Mouse (Mus musculus) forebrain, postnatal 0 days (tissue): ENCODE data around the gene Dpf1. TPM values are rescaled to one million over a fixed set of nuclear protein-coding genes. Genes with fewer than 3 reads are reported as not detected.

Experiments
- ATAC-seq: fragments of 200-750 bp; cut with Nextera tagmentation; 2 replicates; pipeline ENCODE4 v1.8.0; 2017; ENCODE audit warnings: mild to moderate bottlenecking, moderate library complexity
- DNase-seq: peaks from one replicate; pipeline ENCODE4 v3.0.0-alpha.2; 2015
- H3K27ac ChIP-seq: fragments of 300-500 bp; sonication (generic); 2 replicates; pipeline ENCODE4 v1.5.1; 2014; ENCODE audit warnings: low read depth, mild to moderate bottlenecking, antibody characterized with exemption, low read length, moderate library complexity, mixed read lengths
- H3K27me3 ChIP-seq: fragments of 300-500 bp; sonication (generic); 2 replicates; pipeline ENCODE4 v1.6.1; 2014; ENCODE audit warnings: mild to moderate bottlenecking, low read length, mixed read lengths; ENCODE audit not compliant: insufficient read depth
- H3K36me3 ChIP-seq: fragments of 300-500 bp; sonication (generic); 2 replicates; pipeline ENCODE4 v1.6.1; 2014; ENCODE audit warnings: mild to moderate bottlenecking, moderate library complexity; ENCODE audit not compliant: insufficient read depth
- H3K4me1 ChIP-seq: fragments of 300-500 bp; sonication (generic); 2 replicates; pipeline ENCODE4 v1.6.1; 2014; ENCODE audit warnings: antibody characterized with exemption; ENCODE audit not compliant: insufficient read depth
- H3K4me2 ChIP-seq: fragments of 300-500 bp; sonication (generic); 2 replicates; pipeline ENCODE4 v1.6.1; 2014; ENCODE audit warnings: low read depth, mild to moderate bottlenecking, moderate library complexity
- H3K4me3 ChIP-seq: fragments of 300-500 bp; sonication (generic); 2 replicates; pipeline ENCODE4 v1.5.1; 2014; ENCODE audit warnings: low read depth, low read length, mixed read lengths
- H3K9ac ChIP-seq: fragments of 300-500 bp; sonication (generic); 2 replicates; pipeline ENCODE4 v1.6.1; 2014; ENCODE audit warnings: mild to moderate bottlenecking
- H3K9me3 ChIP-seq: fragments of 300-500 bp; sonication (generic); 2 replicates; pipeline ENCODE4 v1.6.1; 2016; ENCODE audit warnings: low read length
- CTCF ChIP-seq: sonication (generic); IDR thresholded peaks from 2 replicates; pipeline ENCODE4 v1.5.1; 2016; ENCODE audit warnings: antibody characterized with exemption, control low read depth, low read depth
- WGBS: fragments of 180-500 bp; shearing (Covaris S2); extraction: QIAGEN DNeasy Blood & Tissue Kit; methylation state at CpG from one replicate; pipeline ENCODE4 v1.1.7; 2014; 5-methylcytosine and 5-hydroxymethylcytosine counted together
- polyA plus RNA-seq: library from polyadenylated mRNA; unstranded; fragments of >200 nt; fragmentation: Nextera tagmentation; extraction: Ambion mirVana; gene quantifications from 2 replicates; pipeline ENCODE4 v1.2.1, GENCODE M21; 2015
- total RNA-seq: library from RNA; depleted of rRNA; stranded (reverse); fragments of >200 nt; gene quantifications from 2 replicates; pipeline ENCODE4 v1.2.3, GENCODE M21; 2014

The Dpf1 gene
- total and polyA plus RNA-seq, 2 experiments from 2014 or later, result 243 to 246 TPM

DNA sequence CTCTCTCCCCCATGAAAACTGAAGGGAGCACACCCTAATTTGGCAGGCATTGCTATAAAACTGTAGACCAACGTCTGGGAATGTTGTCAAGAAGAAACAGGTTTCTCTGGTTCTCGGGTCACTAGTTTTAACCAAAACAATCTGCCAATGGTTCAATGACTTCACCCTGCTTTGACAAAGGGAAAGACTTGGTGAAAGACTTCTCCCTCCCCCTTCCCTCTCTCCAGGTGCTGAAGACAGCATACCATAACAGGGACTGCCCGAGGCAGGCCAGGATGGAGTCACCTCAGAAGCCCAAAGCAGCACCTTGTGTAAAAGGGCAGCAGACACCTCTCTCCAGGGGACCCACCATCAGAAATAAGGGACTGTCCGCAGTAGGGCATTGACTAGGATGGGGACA is 36.8 kb upstream of the Dpf1 start:
- Histone ChIP-seq H3K27ac (no peak overlapping the region), H3K9ac (no peak overlapping the region), H3K4me2 (no peak overlapping the region), H3K36me3 (no peaks in the 10 kb centered on the region), H3K4me3 (no peak overlapping the region), H3K27me3 (no peaks in the 10 kb centered on the region), H3K9me3 (no peaks in the 10 kb centered on the region), H3K4me1 (no peaks in the 10 kb centered on the region)
- ATAC-seq (no peak), DNase-seq (no peak)
- no peak for TF ChIP-seq CTCF
- 57% methylated on average over 4 of the region's 4 CpGs for WGBS

DNA sequence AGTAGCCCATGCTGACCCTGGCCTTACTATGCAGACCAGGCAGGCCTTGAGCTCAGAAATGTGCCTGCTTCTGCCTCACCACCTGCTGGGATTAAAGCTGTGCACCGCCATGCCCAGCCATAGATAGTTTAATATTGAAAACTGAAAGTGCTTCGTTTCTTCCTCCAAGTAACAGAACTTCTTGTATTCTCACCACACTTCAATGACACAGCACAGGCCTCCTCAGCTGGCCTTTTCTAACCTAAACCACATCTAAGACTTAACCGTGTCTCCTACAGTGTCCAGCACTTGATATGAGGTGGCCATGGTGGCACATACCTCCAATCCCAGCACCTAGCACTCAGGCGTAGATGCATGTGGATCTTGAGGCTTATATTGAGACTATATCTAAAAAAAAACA is 33.3 kb upstream of the Dpf1 start:
- Histone ChIP-seq H3K9ac (no peak overlapping the region), H3K4me2 (no peak overlapping the region), H3K27me3 (no peaks in the 10 kb centered on the region), H3K4me3 (no peak overlapping the region), H3K4me1 (no peaks in the 10 kb centered on the region), H3K9me3 (no peaks in the 10 kb centered on the region), H3K27ac (no peak overlapping the region), H3K36me3 (no peaks in the 10 kb centered on the region)
- ATAC-seq, result no peak
- DNase-seq, result no peak
- no peak for TF ChIP-seq CTCF
- 91% methylated on average over 4 of the region's 4 CpGs for WGBS

DNA sequence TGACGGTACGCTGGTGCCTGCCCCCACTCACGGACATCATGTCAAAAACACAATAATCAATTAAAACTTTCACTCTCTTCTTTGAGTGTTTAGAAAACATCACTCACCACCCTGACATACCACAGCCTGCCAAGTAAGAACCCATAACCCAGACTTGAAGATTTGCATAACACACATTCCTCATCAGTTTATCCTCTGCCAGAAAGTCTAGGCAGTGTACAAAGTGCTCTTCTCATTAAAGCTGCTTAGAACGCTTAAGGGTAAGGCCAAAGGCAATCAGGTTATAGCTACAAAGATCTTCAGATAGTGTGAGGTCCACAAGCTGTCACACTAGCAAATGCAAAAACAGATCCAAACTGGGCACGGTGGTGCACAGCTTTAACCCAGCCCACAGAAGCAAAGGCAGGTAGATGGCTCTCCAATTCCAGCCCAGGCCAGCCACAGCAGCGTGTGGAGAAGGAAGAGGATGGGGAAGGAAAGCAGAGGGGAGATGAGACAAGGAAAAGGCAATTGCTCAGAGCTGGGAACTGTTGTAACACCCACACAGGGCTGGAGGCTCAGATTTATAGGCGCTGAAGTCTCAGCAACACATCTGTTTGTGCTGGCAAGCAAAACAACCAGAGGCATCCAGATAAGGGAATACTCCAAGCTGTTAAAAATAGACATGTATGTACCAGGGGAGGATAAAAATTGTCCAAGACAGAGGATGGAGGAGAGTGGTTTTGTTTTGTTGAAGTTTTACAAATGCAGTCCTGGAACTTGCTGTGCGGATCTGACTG is 31.9 kb upstream of the Dpf1 start:
- Histone ChIP-seq H3K4me1 (no peaks in the 10 kb centered on the region), H3K4me2 (no peak overlapping the region), H3K36me3 (no peaks in the 10 kb centered on the region), H3K9me3 (no peaks in the 10 kb centered on the region), H3K27me3 (no peaks in the 10 kb centered on the region), H3K9ac (no peak overlapping the region), H3K27ac (0 out of 2 replicates have a peak overlapping the region, but pooled peaks have one; percentile 10), H3K4me3 (no peak overlapping the region)
- TF ChIP-seq CTCF, result no peak
- no peak for DNase-seq
- 62% methylated on average over 8 of the region's 8 CpGs for WGBS
- peak; percentile 53 for ATAC-seq

DNA sequence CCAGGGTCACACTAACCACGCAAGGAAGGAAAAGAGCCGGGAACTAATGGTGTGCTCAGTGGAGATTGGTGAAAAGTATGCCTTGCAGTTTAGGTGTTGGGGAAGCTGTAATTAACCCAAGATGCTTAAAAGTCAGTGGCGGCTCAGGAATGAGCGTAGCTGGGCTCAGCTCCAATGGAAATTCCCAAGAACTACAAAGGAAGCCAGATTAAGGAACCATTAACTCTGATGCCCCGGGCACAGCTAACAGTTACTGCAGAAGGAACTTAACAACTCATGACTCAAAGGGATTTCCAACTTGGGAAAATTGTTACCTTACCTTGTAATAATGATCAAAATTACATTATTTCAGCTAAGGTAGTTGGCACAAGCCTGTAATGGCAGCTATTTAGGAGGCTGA is 27.0 kb upstream of the Dpf1 start:
- ATAC-seq (no peak), DNase-seq (no peak)
- 72% methylated on average over 5 of the region's 5 CpGs for whole genome bisulfite sequencing
- TF ChIP-seq CTCF, result no peak
- H3K27me3 ChIP-seq, result no peaks in the 10 kb centered on the region; the same call in 1 of the 2 replicates
- H3K4me3 ChIP-seq, result no peak overlapping the region
- no peak overlapping the region for H3K27ac ChIP-seq
- H3K4me2 ChIP-seq, result no peak overlapping the region
- H3K4me1 ChIP-seq, result no peaks in the 10 kb centered on the region
- H3K9me3 ChIP-seq, result no peaks in the 10 kb centered on the region
- no peak overlapping the region for H3K9ac ChIP-seq
- no peaks in the 10 kb centered on the region for H3K36me3 ChIP-seq

DNA sequence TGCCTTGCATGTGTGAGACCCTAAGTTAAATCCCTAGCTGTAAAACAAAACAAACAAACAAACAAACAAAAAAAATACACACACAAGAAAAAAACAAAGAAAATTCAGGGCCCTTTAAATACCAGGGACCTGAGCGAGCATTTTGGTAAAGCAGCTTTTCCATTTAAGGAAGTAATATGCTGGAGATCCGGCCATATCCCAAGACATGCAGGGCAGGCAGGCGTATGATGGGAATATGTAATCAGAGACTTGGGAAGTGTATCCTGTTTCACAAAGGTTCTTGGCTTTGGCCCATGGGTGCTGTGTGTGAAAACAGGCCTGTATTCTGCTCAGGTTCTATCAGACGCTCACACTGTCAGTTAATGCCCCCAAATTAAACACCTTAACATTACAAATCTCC is 26.2 kb upstream of the Dpf1 start:
- Histone ChIP-seq H3K4me1 (no peaks in the 10 kb centered on the region), H3K4me3 (no peak overlapping the region), H3K4me2 (no peak overlapping the region), H3K9me3 (no peaks in the 10 kb centered on the region), H3K27me3 (no peaks in the 10 kb centered on the region; the same call in 1 of the 2 replicates), H3K36me3 (no peaks in the 10 kb centered on the region), H3K27ac (no peak overlapping the region), H3K9ac (no peak overlapping the region)
- ATAC-seq (no peak), DNase-seq (no peak)
- TF ChIP-seq CTCF, result no peak
- WGBS, result 95% methylated on average over 4 of the region's 4 CpGs

DNA sequence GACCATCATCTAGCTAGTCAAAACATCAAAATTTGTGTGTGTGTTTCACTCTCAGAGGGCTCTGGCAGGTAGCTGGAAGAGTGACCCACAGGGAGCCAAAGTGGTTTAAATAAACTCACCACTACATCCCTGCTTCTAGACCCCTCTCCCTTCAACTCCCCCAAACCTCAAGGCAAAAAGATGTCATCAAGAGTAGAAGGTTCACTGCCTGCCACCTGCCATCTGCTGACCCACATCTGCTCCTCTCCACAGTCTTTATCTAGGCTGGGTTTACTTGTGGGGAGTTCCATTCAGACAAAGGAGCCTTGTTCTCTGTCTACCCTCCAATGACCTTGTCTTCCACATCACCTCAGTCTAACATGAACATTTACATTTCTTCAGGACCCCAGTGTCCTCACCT is 24.5 kb upstream of the Dpf1 start:
- DNase-seq (no peak), ATAC-seq (no peak)

DNA sequence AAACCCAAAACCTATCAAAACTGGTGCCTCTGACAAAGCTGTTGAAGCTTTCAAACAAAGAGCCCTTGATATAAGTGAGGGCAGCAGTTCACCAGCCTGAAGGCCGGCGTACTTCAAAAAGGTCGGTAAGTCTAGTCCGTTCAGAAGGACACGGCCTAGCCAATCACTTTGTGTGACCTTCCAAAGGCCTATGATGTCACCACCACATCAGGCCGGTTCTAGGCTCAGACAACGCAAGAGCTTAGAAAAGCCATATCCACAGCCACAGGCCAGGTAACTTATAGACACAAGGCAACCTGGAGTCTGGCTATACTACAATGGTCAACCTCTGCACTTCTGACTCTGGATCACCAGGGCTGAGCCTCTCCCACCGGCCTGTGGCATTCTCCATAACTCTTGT is 23.8 kb upstream of the Dpf1 start:
- no peak overlapping the region for H3K4me3 ChIP-seq
- no peaks in the 10 kb centered on the region for H3K9me3 ChIP-seq
- no peak for TF ChIP-seq CTCF
- H3K36me3 ChIP-seq, result no peaks in the 10 kb centered on the region
- DNase-seq (no peak), ATAC-seq (no peak)
- no peaks in the 10 kb centered on the region; the same call in 1 of the 2 replicates for H3K27me3 ChIP-seq
- 91% methylated on average over 8 of the region's 8 CpGs for WGBS
- no peak overlapping the region for H3K27ac ChIP-seq
- no peak overlapping the region for H3K4me2 ChIP-seq
- no peak overlapping the region for H3K9ac ChIP-seq
- no peaks in the 10 kb centered on the region for H3K4me1 ChIP-seq

More for the DNA sequence above, 24.5 kb upstream of the Dpf1 start:
- Histone ChIP-seq H3K9me3 (no peaks in the 10 kb centered on the region), H3K4me1 (no peaks in the 10 kb centered on the region), H3K27me3 (no peaks in the 10 kb centered on the region; the same call in 1 of the 2 replicates), H3K27ac (no peak overlapping the region), H3K36me3 (no peaks in the 10 kb centered on the region), H3K4me2 (no peak overlapping the region), H3K4me3 (no peak overlapping the region), H3K9ac (no peak overlapping the region)
- TF ChIP-seq CTCF, result no peak
